Mouse (Mus musculus) ES-CJ7 (cell line): ENCODE measurements at regions not wholly inside any gene's neighbourhood (a gene's known extent, or its start where the extent isn't known, plus 50 kb on each side); places are given as distances from the start of the nearest gene placed in this dataset.
A peak's percentile ranks its signal among the peaks of the same experiment; 100 is the strongest.

ENCODE experiments used
- DNase-seq: peaks from one replicate; pipeline ENCODE4 v3.0.0; 2011; ENCODE audit warnings: low read depth, low spot score

- no peak for DNase-seq
Measured at GRCm38 (mm10) chr5:37898041-37898615, 73.7 kb upstream of the Msx1 start.

GRCm38 (mm10) chr5:37897501-37897900 lies 73.1 kb upstream of the Msx1 start:
- DNase-seq: no peak

GRCm38 (mm10) chr5:37895441-37896336 lies 71.3 kb upstream of the Msx1 start:
- DNase-seq: peak; percentile 18

DNA sequence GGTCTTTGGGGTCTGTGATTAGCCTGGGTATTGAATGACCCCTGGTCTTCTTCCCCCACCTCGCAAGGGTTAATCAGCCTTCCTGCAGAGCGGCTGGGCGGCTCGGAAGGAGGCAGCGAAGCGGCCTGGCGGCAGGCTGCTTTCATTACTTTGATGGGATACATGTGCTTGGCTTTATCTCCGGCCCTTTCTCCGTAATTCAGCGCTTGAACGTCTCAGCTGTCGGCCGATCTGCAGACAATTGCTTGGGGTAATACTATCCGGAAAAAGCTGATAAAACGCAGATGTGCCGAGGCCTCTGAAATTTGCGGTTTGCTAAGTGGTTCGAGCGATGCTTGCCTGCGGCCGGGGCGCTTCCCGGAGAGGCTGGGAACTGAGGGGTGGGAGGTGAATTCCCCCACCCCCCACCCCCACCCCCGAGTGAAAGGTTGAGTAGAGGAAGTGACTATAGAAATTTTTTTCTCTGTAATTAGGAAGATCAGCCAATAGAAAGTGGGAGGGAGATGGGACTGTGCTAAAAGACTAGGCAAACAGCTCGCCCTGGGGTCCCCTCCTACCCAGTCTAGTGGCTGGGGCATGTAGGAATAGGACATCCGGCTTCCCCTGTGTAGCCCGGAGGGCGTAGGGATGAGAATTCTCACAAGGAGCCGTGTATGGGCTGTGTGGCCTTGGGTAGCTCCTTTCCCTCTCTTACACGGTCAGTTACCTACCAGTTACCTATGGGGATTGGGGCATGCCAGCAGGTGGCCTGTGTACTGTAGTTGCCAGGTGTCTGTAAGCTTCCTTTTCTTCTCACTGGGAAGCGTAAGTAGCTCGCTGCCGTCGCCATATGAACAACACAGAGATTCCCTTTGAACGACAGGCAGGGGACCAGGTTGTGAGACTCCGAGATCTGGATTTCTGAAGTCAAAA lies 69.5 kb upstream of the Msx1 start:
- DNase-seq: peak; percentile 16

- no peak for DNase-seq
Measured at GRCm38 (mm10) chr5:37890641-37891040, 66.3 kb upstream of the Msx1 start.

DNA sequence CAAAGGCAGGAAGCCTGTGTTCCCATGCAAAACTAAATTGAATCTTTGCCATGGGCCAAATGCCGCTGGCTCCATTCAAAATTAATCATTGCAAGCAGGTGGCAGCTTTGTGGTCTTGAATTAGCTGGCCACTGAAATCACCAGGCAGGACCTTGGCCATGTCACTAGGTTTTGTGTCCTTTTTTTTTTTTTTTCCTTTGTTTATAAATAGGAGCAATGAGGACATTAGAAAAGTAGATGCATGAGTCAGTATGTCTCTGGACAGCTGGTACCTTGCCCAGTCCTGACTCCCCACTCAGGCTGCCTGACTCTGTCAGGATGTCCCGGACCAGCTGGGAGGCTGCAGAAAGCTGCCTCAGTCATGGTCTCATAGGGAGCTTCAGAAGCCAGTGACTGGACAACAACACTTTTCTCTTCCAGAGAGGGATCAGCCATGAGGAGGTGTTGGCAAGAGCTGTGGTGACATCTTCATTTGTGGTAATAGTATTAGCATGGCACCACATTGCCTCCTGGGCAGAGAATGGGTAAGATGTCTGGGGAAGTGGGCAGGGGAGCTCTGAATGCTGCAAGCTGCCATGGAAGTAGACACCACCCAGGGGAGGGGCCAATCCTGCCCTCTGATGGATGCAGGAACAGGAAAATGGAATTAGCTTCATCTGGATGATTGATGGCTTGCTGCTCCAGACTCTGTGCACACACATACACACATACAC lies 55.4 kb upstream of the Msx1 start:
- no peak for DNase-seq

DNA sequence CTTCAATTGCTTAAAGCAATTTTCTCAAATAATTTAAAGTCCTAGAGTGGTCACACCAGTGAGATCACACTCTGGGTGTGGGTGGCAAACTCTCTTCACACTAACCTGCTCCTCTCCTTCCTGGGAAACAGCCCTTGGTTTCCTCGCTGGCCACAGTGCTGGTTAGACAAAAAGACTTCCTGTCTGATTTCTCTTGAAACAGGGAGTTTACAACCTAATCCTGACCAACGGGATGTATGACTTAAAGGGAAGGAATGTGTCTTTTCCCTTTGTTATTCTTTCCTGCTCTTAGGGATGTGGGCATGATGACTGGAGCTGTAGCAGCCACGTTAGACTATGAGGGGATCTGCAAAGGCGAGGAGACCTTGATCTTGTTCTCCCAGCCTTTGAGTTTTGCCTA lies 51.9 kb upstream of the Msx1 start:
- DNase-seq: no peak

GRCm38 (mm10) chr5:37875452-37875851 lies 51.1 kb upstream of the Msx1 start:
- DNase-seq: no peak

DNA sequence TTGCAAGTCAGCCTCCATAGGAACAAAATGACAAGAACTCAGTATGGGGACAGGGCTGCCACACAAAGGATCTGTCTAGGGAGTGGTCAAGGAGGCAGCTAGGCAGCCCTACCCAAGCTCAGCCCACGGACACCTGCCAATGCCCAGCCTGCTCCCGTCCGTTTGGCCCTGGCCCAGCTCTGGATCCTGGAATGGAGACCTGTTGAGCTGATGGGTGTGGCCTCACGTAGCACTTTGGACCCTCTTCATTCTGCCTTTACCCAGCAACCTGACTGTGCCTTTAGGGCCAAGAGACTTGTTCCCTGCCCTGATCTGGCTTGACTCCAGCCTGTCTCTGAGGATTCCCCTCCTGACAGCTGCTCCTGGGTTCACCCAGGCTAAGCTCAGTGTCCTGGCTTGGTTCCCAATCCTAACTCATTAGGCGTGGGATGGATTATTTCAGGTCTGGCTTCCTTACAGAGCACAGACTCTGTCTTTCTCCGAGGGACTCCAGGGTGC lies 50.5 kb upstream of the Msx1 start:
- no peak for DNase-seq
